In the genomic region with DNA sequence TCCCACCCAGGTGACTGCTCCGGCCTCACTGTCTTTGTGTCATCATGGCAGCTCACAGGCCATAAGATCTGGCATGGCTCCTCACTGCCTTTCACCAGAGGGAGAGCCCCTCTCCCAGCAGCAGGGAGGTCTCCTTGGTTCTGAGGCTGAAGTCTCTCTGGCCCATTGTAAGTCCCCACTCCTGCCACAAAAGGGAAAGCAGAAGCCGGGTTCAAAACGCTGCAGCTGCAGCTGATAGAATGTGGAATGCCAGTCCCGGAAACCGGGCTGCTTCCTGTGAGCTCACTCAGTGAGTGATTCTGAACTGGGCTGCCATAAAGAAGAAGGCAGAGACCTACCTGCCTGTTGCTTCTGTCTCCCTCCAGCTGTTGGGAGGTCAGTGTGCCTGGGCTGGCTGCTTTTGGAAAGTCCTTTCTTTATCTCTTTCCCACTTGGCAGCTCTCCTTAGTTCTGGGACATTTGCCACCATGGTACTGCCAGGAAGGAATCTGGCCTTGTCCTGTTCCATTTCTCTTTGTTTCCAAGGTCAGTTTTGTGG, we compare ENCODE assay signal across 8 mouse cellular contexts.
DNase-seq lines count a peak whose midpoint lies in the region; ATAC-seq and TF ChIP-seq lines count a peak whose summit lies in the region.
"Not testable (repeated sequence)": the region's sequence is repeated elsewhere in the genome, so short reads cannot be mapped to it uniquely, and the experiment has no call there.

No protein-coding gene starts in this region.

- peak overlapping the region; percentile 31; the same call in 1 of the 2 replicates for H3K27ac ChIP-seq in forebrain, embryonic 10.5 days
- H3K27ac ChIP-seq in hindbrain, embryonic 11.5 days (ENCODE audit: low read depth, low read length); limb, embryonic 14.5 days (replicated peaks; ENCODE audit: low read depth, low read length); midbrain, embryonic 14.5 days (replicated peaks; ENCODE audit: low read depth, low read length): not testable (repeated sequence)

- 42% methylated on average over 5 of the region's 5 CpGs for WGBS in forebrain, embryonic 10.5 days
- WGBS in hindbrain, embryonic 11.5 days: 28% methylated on average over 5 of the region's 5 CpGs
- 45% methylated on average over 5 of the region's 5 CpGs for WGBS in limb, embryonic 14.5 days
- 18% methylated on average over 5 of the region's 5 CpGs for WGBS in midbrain, embryonic 14.5 days

- not testable (repeated sequence) for TF ChIP-seq POLR2A in limb, embryonic 14.5 days (IDR thresholded peaks at IDR 0.05; ENCODE audit: borderline replicate concordance, extremely low read depth, insufficient read depth, insufficient read length)

- not testable (repeated sequence) for H3K9me3 ChIP-seq in forebrain, embryonic 10.5 days; hindbrain, embryonic 11.5 days (ENCODE audit: control insufficient read depth, low read length); limb, embryonic 14.5 days (ENCODE audit: control insufficient read depth, low read length); midbrain, embryonic 14.5 days (ENCODE audit: control insufficient read depth, low read length)

- peaks cover 23% of the 10 kb centered on the region for H3K4me1 ChIP-seq in forebrain, embryonic 10.5 days
- not testable (repeated sequence) for H3K4me1 ChIP-seq in hindbrain, embryonic 11.5 days (replicated peaks; ENCODE audit: control insufficient read depth, insufficient read depth, low read length); limb, embryonic 14.5 days (ENCODE audit: control insufficient read depth, insufficient read depth, low read length); midbrain, embryonic 14.5 days (ENCODE audit: control insufficient read depth, insufficient read depth, low read length)

- peak; percentile 43; the same call in 1 of the 2 replicates for ATAC-seq in hindbrain, embryonic 11.5 days (ENCODE audit: low FRiP score)
- 0 out of 2 replicates have a peak, but pooled peaks have one; percentile 15 for ATAC-seq in limb, embryonic 14.5 days (ENCODE audit: low FRiP score, low read depth)
- peak; percentile 69; the same call in 1 of the 2 replicates for ATAC-seq in midbrain, embryonic 14.5 days (ENCODE audit: low FRiP score, low TSS enrichment)

- H3K4me3 ChIP-seq in forebrain, embryonic 10.5 days; hindbrain, embryonic 11.5 days (ENCODE audit: low read depth, low read length); limb, embryonic 14.5 days (replicated peaks; ENCODE audit: low read length); midbrain, embryonic 14.5 days (replicated peaks; ENCODE audit: low read depth, low read length): not testable (repeated sequence)

- H3K36me3 ChIP-seq in forebrain, embryonic 10.5 days (replicated peaks); hindbrain, embryonic 11.5 days (ENCODE audit: control insufficient read depth, insufficient read depth, low read length); limb, embryonic 14.5 days (ENCODE audit: control insufficient read depth, insufficient read depth, low read length); midbrain, embryonic 14.5 days (ENCODE audit: control insufficient read depth, insufficient read depth, low read length): not testable (repeated sequence)

- H3K27me3 ChIP-seq in forebrain, embryonic 10.5 days (ENCODE audit: poor library complexity, severe bottlenecking); hindbrain, embryonic 11.5 days (ENCODE audit: control insufficient read depth, insufficient read depth, low read length); limb, embryonic 14.5 days (ENCODE audit: control insufficient read depth, insufficient read depth, low read length); midbrain, embryonic 14.5 days (ENCODE audit: control insufficient read depth, insufficient read depth, low read length): not testable (repeated sequence)

- not testable (repeated sequence) for H3K4me2 ChIP-seq in hindbrain, embryonic 11.5 days (replicated peaks; ENCODE audit: low read depth, low read length); limb, embryonic 14.5 days (replicated peaks; ENCODE audit: low read depth, low read length, severe bottlenecking); midbrain, embryonic 14.5 days (ENCODE audit: low read length)

- DNase-seq in brain, adult 2 months (ENCODE audit: low read depth, low spot score): peak; percentile 44
- DNase-seq in forebrain, embryonic 10.5 days (ENCODE audit: extremely low spot score, low spot score); hindbrain, embryonic 11.5 days (ENCODE audit: low spot score); limb, embryonic 14.5 days (ENCODE audit: low spot score); midbrain, embryonic 14.5 days: not testable (repeated sequence)
- peak; percentile 97 for DNase-seq in heart, adult 11 months
- DNase-seq in layer of hippocampus, adult 8-10 months (ENCODE audit: low spot score in 2 of 2): peak; percentile 40 to 52
- peak; percentile 73 for DNase-seq in testis, postnatal 10 days (ENCODE audit: low spot score)

- not testable (repeated sequence) for H3K9ac ChIP-seq in hindbrain, embryonic 11.5 days (ENCODE audit: low read depth, low read length); limb, embryonic 14.5 days (ENCODE audit: low read depth, low read length, severe bottlenecking); midbrain, embryonic 14.5 days (replicated peaks; ENCODE audit: low read length)

Comparison
In these comparisons a context has a peak if more than half of its experiments do, and no peak if none do; other contexts are left out.
1. ATAC-seq: peak in every context shown above with its lines; median percentile 69 in midbrain, embryonic 14.5 days; 43 in hindbrain, embryonic 11.5 days; 15 in limb, embryonic 14.5 days.